Mouse (Mus musculus): ENCODE measurements at regions not wholly inside any gene's neighbourhood (a gene's known extent, or its start where the extent isn't known, plus 50 kb on each side); places are given as distances from the start of the nearest gene placed in this dataset.
"Not testable (repeated sequence)": the region's sequence is repeated elsewhere in the genome, so short reads cannot be mapped to it uniquely, and the experiment has no call there.

GRCm38 (mm10) chr6:70216632-70217031 is 575.4 kb downstream of the Rpia start:
- not testable (repeated sequence) for TF ChIP-seq CTCF (conservative IDR thresholded peaks at IDR 0.05; ENCODE audit: insufficient read depth, insufficient read length, low read depth, low read length); POLR2A (IDR thresholded peaks at IDR 0.05; ENCODE audit: low read depth, low read length)

Data from kidney, adult 2 months (tissue).